Mouse (Mus musculus) activated CD4-positive, CD25-positive, alpha-beta regulatory T cell, adult 4 months (primary cell): ENCODE measurements around the gene Jmjd4. TPM values are rescaled to one million over a fixed set of nuclear protein-coding genes. Genes with fewer than 3 reads are reported as not detected.

ENCODE experiments used
- ATAC-seq: one replicate; pipeline ENCODE4 v1.8.0; 2017
- polyA plus RNA-seq, 2 experiments: library from polyadenylated mRNA; unstranded; fragments of 100-300 nt; shearing (Covaris generic); gene quantifications; one replicate each; pipeline ENCODE4 v1.2.1; 2017

Gene Jmjd4
- polyA plus RNA-seq, 2 experiments from 2014 or later = 3.9 to 5.3 TPM

GRCm38 (mm10) chr11:59471413-59472325 lies 21.8 kb downstream of the Jmjd4 start:
- ATAC-seq = no peak

DNA sequence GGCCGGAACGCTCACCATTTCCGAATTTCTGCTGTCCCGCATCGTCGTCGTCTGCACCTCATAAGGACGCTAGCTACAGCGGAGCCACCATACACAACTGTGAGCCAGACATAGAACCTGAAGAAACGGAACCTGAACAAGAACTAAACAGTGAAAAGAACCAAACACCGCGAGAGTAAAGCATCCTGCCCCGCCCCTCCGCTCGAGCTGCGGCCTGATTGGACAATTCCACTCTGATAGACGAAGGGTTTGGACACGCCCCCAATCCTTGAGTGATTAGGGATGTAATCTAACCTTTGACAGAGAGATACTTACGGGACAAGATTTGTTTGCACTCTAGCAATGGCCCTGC lies 22.5 kb downstream of the Jmjd4 start, which contains the start of gene Zfp867:
Zfp867 (minus strand) TSS at position 149 of the 352 bp plus-strand sequence.
- ATAC-seq = peak; percentile 96

- no peak for ATAC-seq
These were observed 27.4 kb downstream of the Jmjd4 start for GRCm38 (mm10) chr11:59477240-59477639.

- no peak for ATAC-seq
These were observed 33.4 kb downstream of the Jmjd4 start for GRCm38 (mm10) chr11:59483212-59483611.

GRCm38 (mm10) chr11:59485641-59486040 lies 35.8 kb downstream of the Jmjd4 start:
- no peak for ATAC-seq

GRCm38 (mm10) chr11:59486222-59486621 lies 36.4 kb downstream of the Jmjd4 start:
- no peak for ATAC-seq

- ATAC-seq = no peak
These were observed 46.9 kb downstream of the Jmjd4 start for GRCm38 (mm10) chr11:59496672-59497310.

GRCm38 (mm10) chr11:59497747-59498146 lies 47.9 kb downstream of the Jmjd4 start:
- no peak for ATAC-seq

DNA sequence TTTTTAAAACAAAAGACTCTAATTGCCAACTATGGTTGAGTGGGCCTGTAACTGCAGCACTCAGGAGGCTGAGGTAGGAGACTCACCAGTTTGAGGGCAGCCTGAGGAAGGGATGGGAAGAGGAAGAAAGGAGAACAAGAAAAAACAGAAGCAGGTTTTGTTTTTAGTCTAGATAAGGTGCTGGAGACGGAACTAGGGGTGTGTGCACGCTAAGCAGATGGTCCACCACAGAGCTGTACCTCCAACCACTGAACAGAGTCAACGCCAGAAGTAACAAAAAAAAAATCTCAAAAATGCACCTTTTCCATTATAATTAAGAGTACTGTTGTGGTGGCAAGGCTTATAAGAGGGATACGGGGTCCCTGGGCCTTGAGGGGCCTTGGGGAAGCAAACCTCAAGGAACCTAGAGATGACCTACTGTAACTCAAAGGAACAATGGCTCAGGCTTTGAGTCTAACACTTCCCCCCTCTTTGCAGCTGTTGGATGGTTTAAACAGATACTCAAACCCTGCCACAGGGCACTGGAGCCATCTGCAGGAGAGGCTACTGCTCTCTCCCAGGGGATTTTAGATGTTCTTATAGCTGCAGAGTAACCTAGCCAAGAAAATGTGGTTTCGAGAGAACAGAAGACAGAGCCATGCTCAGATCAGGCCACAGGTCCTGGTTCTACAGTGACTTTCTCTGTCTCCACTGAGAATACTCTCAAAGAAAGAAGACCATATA lies 52.3 kb downstream of the Jmjd4 start:
- ATAC-seq = no peak

DNA sequence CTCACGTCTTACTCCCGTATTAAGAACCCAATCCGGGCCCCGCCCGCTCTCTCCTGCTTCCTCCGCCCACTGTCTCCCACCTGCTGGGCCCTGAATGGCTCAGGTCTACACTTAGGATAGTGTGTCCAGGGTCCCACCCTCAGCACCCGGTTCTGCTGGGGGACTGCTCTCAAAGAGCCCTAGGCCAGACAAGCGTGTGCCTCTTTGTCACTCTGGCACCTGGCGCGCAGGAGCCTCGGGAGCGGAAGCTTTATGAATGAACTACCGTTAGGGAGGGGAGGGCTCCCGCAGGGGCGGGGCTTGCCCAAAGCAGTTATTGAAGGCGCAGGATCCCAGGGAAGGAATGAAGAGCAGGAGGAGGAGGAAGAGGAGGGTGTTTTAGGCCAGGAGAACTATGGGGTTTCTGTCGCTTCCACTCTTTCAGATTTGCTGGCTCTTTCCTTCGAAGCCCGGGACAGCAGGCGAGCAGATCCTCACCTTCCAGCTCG lies 55.5 kb downstream of the Jmjd4 start:
- peak; percentile 60 for ATAC-seq

- ATAC-seq = peak; percentile 80
These were observed 56.2 kb downstream of the Jmjd4 start for GRCm38 (mm10) chr11:59505839-59506712.

DNA sequence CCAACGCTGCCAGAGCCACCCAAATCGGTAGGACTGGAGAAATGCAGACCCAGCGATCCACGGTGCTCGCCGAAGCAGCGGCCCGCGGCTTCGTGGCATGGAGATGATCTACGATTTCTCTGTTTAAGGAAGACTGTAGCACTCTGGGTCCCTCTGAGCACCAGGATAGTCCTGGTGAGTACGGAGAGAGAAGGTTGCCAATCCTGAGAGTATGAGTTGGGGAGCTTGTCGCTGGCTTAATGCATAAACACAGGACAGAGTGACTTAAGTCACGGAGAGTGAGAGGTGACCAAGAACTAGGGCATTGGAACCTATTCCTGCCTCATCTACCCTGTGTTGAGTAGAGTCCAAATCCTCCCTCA lies 56.8 kb downstream of the Jmjd4 start:
- no peak for ATAC-seq

Other genes starting within 250 kb of the Jmjd4 start
- 10 to 100 TPM; 49.4 to 50.0 TPM for gene Mrpl55, start 247.6 kb upstream of the Jmjd4 start, polyA plus RNA-seq
- gene 2310033P09Rik, start 241.7 kb upstream of the Jmjd4 start, polyA plus RNA-seq = 10 to 100 TPM; 17.5 to 18.7 TPM
- 100 to 1,000 TPM; 301 to 312 TPM for gene Arf1, start 221.8 kb upstream of the Jmjd4 start, polyA plus RNA-seq
- under 1 TPM in 1 of 2 experiments, not detected in 1; 0.20 TPM for gene Wnt3a, start 159.3 kb upstream of the Jmjd4 start, polyA plus RNA-seq
- not detected for gene Wnt9a, start 143.1 kb upstream of the Jmjd4 start, polyA plus RNA-seq
- not detected for gene Prss38, start 74.4 kb upstream of the Jmjd4 start, polyA plus RNA-seq
- 10 to 100 TPM; 53.7 to 59.5 TPM for gene Snap47, start 1.1 kb downstream of the Jmjd4 start, polyA plus RNA-seq
- 1 to 10 TPM; 4.8 to 6.9 TPM for gene Zfp867, start 22.4 kb downstream of the Jmjd4 start, polyA plus RNA-seq
- gene Zkscan17, start 76.7 kb downstream of the Jmjd4 start, polyA plus RNA-seq = 10 to 100 TPM in 1 of 2 experiments, 1 to 10 TPM in 1; 7.9 to 11.4 TPM
- not detected for gene Nlrp3, start 91.5 kb downstream of the Jmjd4 start, polyA plus RNA-seq
- not detected for gene Olfr222, start 126.2 kb downstream of the Jmjd4 start, polyA plus RNA-seq
- gene Olfr223, start 143.2 kb downstream of the Jmjd4 start, polyA plus RNA-seq = not detected
- 10 to 100 TPM; 18.3 to 22.0 TPM for gene Mprip, start 211.3 kb downstream of the Jmjd4 start, polyA plus RNA-seq